8 mouse cellular contexts compared by ENCODE assay signal in genomic region chr3:88424605-88425329, GRCm38 (mm10). TPM values are rescaled to one million over a fixed set of nuclear protein-coding genes. Genes with fewer than 3 reads are reported as not detected.
DNase-seq lines count a peak whose midpoint lies in the region; ATAC-seq and TF ChIP-seq lines count a peak whose summit lies in the region.

Gene Slc25a44 (minus strand): TSS chr3:88425139.

- H3K4me1 ChIP-seq in ES-E14 (ENCODE audit: control insufficient read depth in 2 of 2, insufficient read depth in 2 of 2, low read length in 2 of 2, poor library complexity in 1 of 2): peaks cover 2 to 11% of the 10 kb centered on the region in 2 experiments; a peak in 3 of 4 replicates
- peaks cover 28% of the 10 kb centered on the region for H3K4me1 ChIP-seq in forebrain, embryonic 15.5 days
- peaks cover 4% of the 10 kb centered on the region; the same call in 1 of the 2 replicates for H3K4me1 ChIP-seq in lung, adult 2 months (ENCODE audit: control insufficient read depth, insufficient read depth, low read length)

- intact Hi-C loops in heart, postnatal 25 days (cut with DNase I): loop anchor here (2.0 kb wide), 1 partner anchor 14 kb away; the partner anchor contains the start of gene Pmf1

- H3K9me3 ChIP-seq in ES-E14 (ENCODE audit: control insufficient read depth, insufficient read depth, low read depth, low read length): no peaks in the 10 kb centered on the region
- no peaks in the 10 kb centered on the region for H3K9me3 ChIP-seq in forebrain, embryonic 15.5 days

- peak within 1 kb of the TSS; percentile 94 to 98 for H3K4me3 ChIP-seq in ES-E14 (ENCODE audit: insufficient read depth in 1 of 2, low read depth in 1 of 2, low read length in 2 of 2, poor library complexity in 1 of 2, severe bottlenecking in 1 of 2)
- H3K4me3 ChIP-seq in forebrain, embryonic 15.5 days: peak within 1 kb of the TSS; percentile 79
- peak within 1 kb of the TSS; percentile 87 for H3K4me3 ChIP-seq in lung, adult 2 months (replicated peaks; ENCODE audit: extremely low read depth, low read depth, low read length)

- no peaks in the 10 kb centered on the region for H3K27me3 ChIP-seq in forebrain, embryonic 15.5 days

- peak within 1 kb of the TSS; percentile 77 for H3K9ac ChIP-seq in ES-E14 (ENCODE audit: insufficient read depth, low read depth, low read length, poor library complexity, severe bottlenecking)
- peak within 1 kb of the TSS; percentile 67 for H3K9ac ChIP-seq in forebrain, embryonic 15.5 days (replicated peaks)

- ATAC-seq in forebrain, embryonic 15.5 days (replicated peaks): peak; percentile 98
- ATAC-seq in neutrophil, adult 5-6 weeks (ENCODE audit: extremely low read depth, insufficient number of reproducible peaks, low FRiP score, poor library complexity, severe bottlenecking): peak; percentile 94

- H3K27ac ChIP-seq in ES-E14 (ENCODE audit: insufficient read depth, low read depth, low read length, poor library complexity, severe bottlenecking): no peak within 1 kb of the TSS
- peak within 1 kb of the TSS; percentile 79 for H3K27ac ChIP-seq in forebrain, embryonic 15.5 days (replicated peaks)

- DNase-seq in ES-E14 (ENCODE audit: low read depth, low spot score): peak; percentile 99
- DNase-seq in cerebellum, adult 11-12 months: peak; percentile 97
- DNase-seq in heart, postnatal 25 days (ENCODE audit: low spot score): peak; percentile 92
- DNase-seq in layer of hippocampus, adult 18-20 months (ENCODE audit: low spot score in 2 of 2): peak; percentile 92 to 97
- DNase-seq in lung, adult 2 months: peak; percentile 94
- peak; percentile 80 to 92 for DNase-seq in thymus, adult 18-20 months

- TF ChIP-seq CTCF in lung, adult 2 months (IDR thresholded peaks at IDR 0.05; ENCODE audit: insufficient read depth, low read length): no peak

- in situ Hi-C loops in ES-E14 (cut with MboI; ENCODE audit: low sequenced_read_pairs in 2 of 2, unreplicated experiment in 2 of 2): no loop called here

- H3K4me2 ChIP-seq in forebrain, embryonic 15.5 days (replicated peaks): peak within 1 kb of the TSS; percentile 84

- peak; percentile 97; the same call in 1 of the 2 replicates for TF ChIP-seq POLR2A in lung, adult 2 months (IDR thresholded peaks at IDR 0.05; ENCODE audit: borderline replicate concordance, extremely low read depth, low read depth, low read length)

- H3K36me3 ChIP-seq in ES-E14 (ENCODE audit: control insufficient read depth, insufficient read depth, low read length, poor library complexity, severe bottlenecking): peaks cover 13% of the 10 kb centered on the region; the same call in 1 of the 2 replicates
- peaks cover 12% of the 10 kb centered on the region for H3K36me3 ChIP-seq in forebrain, embryonic 15.5 days

- under 1% methylated on average over 35 of the region's 35 CpGs for WGBS in forebrain, embryonic 15.5 days
- WGBS in lung, adult 2 months: under 1% methylated on average over 35 of the region's 35 CpGs

TF ChIP-seq in ES-E14, 5 proteins besides CTCF, POLR2A, EP300 and RAD21:
- TF ChIP-seq ZNF384 (IDR thresholded peaks at IDR 0.05; ENCODE audit: low read depth, low read length) (no peak), HCFC1 (IDR thresholded peaks at IDR 0.05; ENCODE audit: borderline replicate concordance, insufficient read depth, low read length) (peak; percentile 87)

RNA-seq across cellular contexts. Expression of gene Slc25a44, which starts in this region (rescaled TPM):
- 13.6 and 17.1 TPM in 2 replicates for total RNA-seq in ES-E14 (2012; rRNA removed)
- 31.3 and 33.2 TPM in 2 replicates for polyA plus RNA-seq in forebrain, embryonic 15.5 days (2015; fragmentation: Nextera tagmentation; extraction: Ambion mirVana)
- total RNA-seq in heart, postnatal 25 days (2021): 10 to 100 TPM; 11.2 to 13.2 TPM
- total RNA-seq in layer of hippocampus, adult 18-20 months (2021): 10 to 100 TPM; 71.9 to 73.0 TPM
- 18.3 and 25.4 TPM in 2 replicates for polyA plus RNA-seq in lung, adult 2 months (2012; rRNA removed)
- total RNA-seq in neutrophil, adult 5-6 weeks (2017): 20.9 and 26.2 TPM in 2 replicates
